Mouse (Mus musculus): Measurements from ENCODE around the gene Dot1l. TPM values are rescaled to one million over a fixed set of nuclear protein-coding genes. Genes with fewer than 3 reads are reported as not detected.

The Dot1l gene
- total and polyA plus RNA-seq, 3 experiments, result 3.3 to 43.8 (median 13.3) TPM

DNA sequence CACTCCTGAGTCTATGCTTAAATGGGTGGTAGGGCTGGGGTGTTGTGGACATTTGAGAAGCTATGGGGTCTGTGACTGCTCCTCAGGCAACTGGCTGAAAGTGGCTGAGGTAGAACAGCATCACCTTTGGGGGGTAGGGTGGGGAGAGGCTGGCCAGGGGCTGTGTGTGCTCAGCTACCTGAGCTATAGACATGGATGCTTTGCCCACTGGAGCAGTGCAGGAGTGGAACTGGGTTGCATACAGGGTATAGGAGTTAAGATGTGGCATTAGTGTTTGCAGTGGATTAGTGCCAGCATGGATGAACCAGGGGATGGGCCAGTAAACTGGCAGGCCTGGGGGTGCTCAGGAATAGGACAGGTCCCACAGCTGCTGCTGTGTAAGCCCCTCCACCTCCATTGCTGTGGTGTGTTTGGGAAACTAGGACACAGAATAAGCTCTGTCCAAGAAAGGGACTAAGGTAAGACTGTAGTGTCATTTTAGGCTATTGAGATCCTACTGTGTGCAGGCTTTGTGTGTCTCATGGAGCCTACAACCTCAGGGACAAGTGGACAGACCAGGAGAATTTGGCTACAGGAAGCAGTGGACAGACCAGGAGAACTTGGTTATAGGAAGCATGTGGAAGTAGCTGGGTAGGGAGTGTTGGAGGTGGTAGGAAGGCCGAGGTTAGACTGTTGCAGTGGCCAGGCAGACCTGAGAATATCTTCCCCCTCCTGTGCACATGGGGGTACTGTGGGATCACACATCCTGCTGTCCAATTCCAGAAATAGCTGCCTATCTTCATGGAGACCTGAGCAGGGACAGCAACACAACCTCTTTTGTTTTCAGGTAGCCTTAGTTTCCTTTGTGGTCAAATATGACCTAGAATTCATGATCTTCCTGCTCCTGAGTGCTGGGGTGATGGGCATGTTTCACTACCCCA, 74.6 kb downstream of the Dot1l start:
- dilution Hi-C loops (cut with MboI; ENCODE audit: extremely low pct_ligation_motif_present, extremely low pct_unique_long_range_greater_than_20kb, low sequenced_read_pairs), result no loop called here
- Histone ChIP-seq H3K79me2 (replicated peaks; ENCODE audit: control insufficient read depth, extremely low read depth, insufficient read depth, poor library complexity, severe bottlenecking) (peaks cover 21% of the 10 kb centered on the region), H3K9ac (ENCODE audit: insufficient read depth, low read depth) (no peak overlapping the region), H3K27ac (ENCODE audit: insufficient read depth, low read depth) (no peak overlapping the region), H3K9me3 (replicated peaks; ENCODE audit: low read length) (no peaks in the 10 kb centered on the region), H3K4me1 (ENCODE audit: control insufficient read depth in 1 of 2, insufficient read depth in 2 of 2) (peaks cover 20 to 41% of the 10 kb centered on the region in 2 experiments), H3K36me3 (replicated peaks in 1 of 2; ENCODE audit: control insufficient read depth in 1 of 2, insufficient read depth in 1 of 2, low read length in 1 of 2) (peaks cover 26 to 35% of the 10 kb centered on the region in 2 experiments), H3K4me3 (replicated peaks in 1 of 3; ENCODE audit: low read depth in 2 of 3, low read length in 2 of 3, poor library complexity in 1 of 3) (no peak overlapping the region), H3K4me2 (ENCODE audit: insufficient read depth, low read depth, poor library complexity, severe bottlenecking) (no peak overlapping the region), H3K27me3 (replicated peaks) (no peaks in the 10 kb centered on the region)
- in situ Hi-C loops (cut with MboI; ENCODE audit: low pct_ligation_motif_present, low pct_unique_long_range_greater_than_20kb, low sequenced_read_pairs), result no loop called here
- TF ChIP-seq ZMIZ1 (IDR thresholded peaks at IDR 0.05; ENCODE audit: low read depth, low read length) (peak; percentile 16; the same call in 1 of the 2 replicates), SMC3 (IDR thresholded peaks at IDR 0.05; ENCODE audit: low read depth, low read length) (no peak)
- DNase-seq (ENCODE audit: extremely low read depth), result no peak

DNA sequence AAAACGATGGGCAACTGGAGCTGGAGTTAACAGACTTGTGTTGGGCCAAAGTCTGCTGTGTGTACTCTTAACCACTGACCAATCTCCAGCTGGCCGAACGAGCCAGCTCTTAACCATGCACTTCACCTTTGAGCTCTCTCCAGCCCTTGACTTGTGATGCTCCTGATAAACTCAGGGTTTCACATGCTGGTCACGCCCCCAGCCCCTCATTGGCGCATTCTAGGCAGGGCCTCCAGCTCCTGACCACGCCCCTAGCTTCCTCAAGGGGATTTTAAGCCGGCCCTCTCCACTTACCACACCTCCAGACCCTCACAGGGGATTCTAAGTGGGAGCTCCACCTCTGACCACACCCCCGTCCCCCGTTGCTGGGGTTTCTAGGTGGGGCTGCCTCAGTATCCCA, 76.1 kb downstream of the Dot1l start:
- Histone ChIP-seq H3K4me2 (ENCODE audit: insufficient read depth, low read depth, poor library complexity, severe bottlenecking) (no peak overlapping the region), H3K4me1 (ENCODE audit: control insufficient read depth in 1 of 2, insufficient read depth in 2 of 2) (peaks cover 18 to 35% of the 10 kb centered on the region in 2 experiments), H3K4me3 (replicated peaks in 1 of 3; ENCODE audit: low read depth in 2 of 3, low read length in 2 of 3, poor library complexity in 1 of 3) (no peak overlapping the region), H3K27ac (ENCODE audit: insufficient read depth, low read depth) (no peak overlapping the region), H3K9me3 (replicated peaks; ENCODE audit: low read length) (no peaks in the 10 kb centered on the region), H3K79me2 (replicated peaks; ENCODE audit: control insufficient read depth, extremely low read depth, insufficient read depth, poor library complexity, severe bottlenecking) (peaks cover 21% of the 10 kb centered on the region), H3K27me3 (replicated peaks) (no peaks in the 10 kb centered on the region), H3K9ac (ENCODE audit: insufficient read depth, low read depth) (no peak overlapping the region), H3K36me3 (replicated peaks in 1 of 2; ENCODE audit: control insufficient read depth in 1 of 2, insufficient read depth in 1 of 2, low read length in 1 of 2) (peaks cover 26 to 37% of the 10 kb centered on the region in 2 experiments)
- in situ Hi-C loops (cut with MboI; ENCODE audit: low pct_ligation_motif_present, low pct_unique_long_range_greater_than_20kb, low sequenced_read_pairs), result no loop called here
- TF ChIP-seq CHD2 (IDR thresholded peaks at IDR 0.05; ENCODE audit: low read length) (no peak), IRF4 (IDR thresholded peaks at IDR 0.05; ENCODE audit: low read depth, low read length) (no peak), CHD1 (IDR thresholded peaks at IDR 0.05; ENCODE audit: low read depth, low read length) (no peak), NELFE (IDR thresholded peaks at IDR 0.05; ENCODE audit: low read depth, low read length) (no peak), BHLHE40 (IDR thresholded peaks at IDR 0.05; ENCODE audit: low read depth, low read length) (no peak), ZC3H11A (IDR thresholded peaks at IDR 0.05; ENCODE audit: low read depth, low read length) (no peak)
- DNase-seq (ENCODE audit: extremely low read depth), result peak; percentile 75
- dilution Hi-C loops (cut with MboI; ENCODE audit: extremely low pct_ligation_motif_present, extremely low pct_unique_long_range_greater_than_20kb, low sequenced_read_pairs), result no loop called here

DNA sequence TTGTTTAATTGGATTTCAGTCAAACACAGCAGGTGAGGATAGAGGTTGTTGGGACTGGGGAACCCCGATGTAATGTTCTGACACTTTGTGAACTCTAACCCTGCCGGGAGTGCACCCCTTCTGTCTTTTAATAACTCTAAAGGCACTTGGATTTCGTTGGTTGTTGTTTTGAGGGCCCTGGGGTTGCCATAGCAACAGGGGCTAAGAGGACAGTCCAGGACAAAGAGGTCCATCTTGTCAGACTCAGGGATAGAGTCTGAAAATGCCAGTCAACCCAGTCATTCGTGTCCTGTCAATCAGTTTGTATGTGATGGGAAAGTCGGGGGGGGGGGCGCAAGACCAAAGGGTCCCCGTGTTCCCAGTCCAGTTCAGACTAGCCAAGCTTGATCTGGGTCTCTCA, 77.8 kb downstream of the Dot1l start:
- no peaks in the 10 kb centered on the region for H3K27me3 ChIP-seq (replicated peaks)
- no peak overlapping the region for H3K4me2 ChIP-seq (ENCODE audit: insufficient read depth, low read depth, poor library complexity, severe bottlenecking)
- in situ Hi-C loops (cut with MboI; ENCODE audit: low pct_ligation_motif_present, low pct_unique_long_range_greater_than_20kb, low sequenced_read_pairs) (no loop called here), dilution Hi-C loops (cut with MboI; ENCODE audit: extremely low pct_ligation_motif_present, extremely low pct_unique_long_range_greater_than_20kb, low sequenced_read_pairs) (no loop called here)
- H3K4me3 ChIP-seq (replicated peaks in 1 of 3; ENCODE audit: low read depth in 2 of 3, low read length in 2 of 3, poor library complexity in 1 of 3), result no peak overlapping the region
- no peaks in the 10 kb centered on the region for H3K9me3 ChIP-seq (replicated peaks; ENCODE audit: low read length)
- no peak for DNase-seq (ENCODE audit: extremely low read depth)
- no peak overlapping the region for H3K9ac ChIP-seq (ENCODE audit: insufficient read depth, low read depth)
- H3K27ac ChIP-seq (ENCODE audit: insufficient read depth, low read depth), result no peak overlapping the region
- TF ChIP-seq GABPA (IDR thresholded peaks at IDR 0.05; ENCODE audit: insufficient replicate concordance, low read depth, low read length) (no peak), POLR2AphosphoS2 (IDR thresholded peaks at IDR 0.05; ENCODE audit: low read depth, low read length) (no peak), MAFK (IDR thresholded peaks at IDR 0.05; ENCODE audit: insufficient replicate concordance, low read length) (no peak), E2F4 (IDR thresholded peaks at IDR 0.05; ENCODE audit: insufficient replicate concordance, low read depth, low read length) (no peak), CTCF (conservative IDR thresholded peaks at IDR 0.05 in 1 of 2, IDR thresholded peaks at IDR 0.05 in 1 of 2; ENCODE audit: low read depth in 2 of 2, low read length in 2 of 2) (no peak), ZC3H11A (IDR thresholded peaks at IDR 0.05; ENCODE audit: low read depth, low read length) (no peak), BHLHE40 (IDR thresholded peaks at IDR 0.05; ENCODE audit: low read depth, low read length) (no peak), TBP (conservative IDR thresholded peaks at IDR 0.05; ENCODE audit: low read depth, low read length) (no peak), RAD21 (IDR thresholded peaks at IDR 0.05; ENCODE audit: low read depth, low read length) (no peak), ELF1 (IDR thresholded peaks at IDR 0.05; ENCODE audit: low read depth, low read length) (no peak), KAT2A (IDR thresholded peaks at IDR 0.05; ENCODE audit: insufficient replicate concordance, low read length) (no peak), NRF1 (IDR thresholded peaks at IDR 0.05; ENCODE audit: low read depth, low read length) (no peak), USF1 (IDR thresholded peaks at IDR 0.05; ENCODE audit: low read depth, low read length) (no peak), MYC (IDR thresholded peaks at IDR 0.05; ENCODE audit: low read depth, low read length) (no peak), IRF4 (IDR thresholded peaks at IDR 0.05; ENCODE audit: low read depth, low read length) (no peak), SIN3A (IDR thresholded peaks at IDR 0.05; ENCODE audit: low read length) (no peak), HCFC1 (IDR thresholded peaks at IDR 0.05; ENCODE audit: low read depth, low read length) (no peak), EP300 (IDR thresholded peaks at IDR 0.05; ENCODE audit: low read length) (no peak), NELFE (IDR thresholded peaks at IDR 0.05; ENCODE audit: low read depth, low read length) (no peak), MXI1 (IDR thresholded peaks at IDR 0.05; ENCODE audit: low read depth, low read length) (no peak)
- peaks cover 9% of the 10 kb centered on the region for H3K79me2 ChIP-seq (replicated peaks; ENCODE audit: control insufficient read depth, extremely low read depth, insufficient read depth, poor library complexity, severe bottlenecking)
- peaks cover 23 to 33% of the 10 kb centered on the region in 2 experiments for H3K36me3 ChIP-seq (replicated peaks in 1 of 2; ENCODE audit: control insufficient read depth in 1 of 2, insufficient read depth in 1 of 2, low read length in 1 of 2)
- peaks cover 17 to 37% of the 10 kb centered on the region in 2 experiments for H3K4me1 ChIP-seq (ENCODE audit: control insufficient read depth in 1 of 2, insufficient read depth in 2 of 2)
